8 mouse cellular contexts compared by ENCODE assay signal in genomic region chr4:139611542-139611953, GRCm38 (mm10). TPM values are rescaled to one million over a fixed set of nuclear protein-coding genes. Genes with fewer than 3 reads are reported as not detected.
A peak's percentile ranks its signal among the peaks of the same experiment; 100 is the strongest.
DNase-seq lines count a peak whose midpoint lies in the region; ATAC-seq and TF ChIP-seq lines count a peak whose summit lies in the region.

No protein-coding gene starts in this region.

- peak; percentile 91 for TF ChIP-seq CTCF in liver, adult 2 months (IDR thresholded peaks at IDR 0.05; ENCODE audit: low read depth, low read length)

- no peaks in the 10 kb centered on the region for H3K27me3 ChIP-seq in embryonic facial prominence, embryonic 11.5 days (ENCODE audit: control insufficient read depth, insufficient read depth, low read length)
- H3K27me3 ChIP-seq in heart, embryonic 10.5 days (ENCODE audit: insufficient read depth, poor library complexity, severe bottlenecking) = no peaks in the 10 kb centered on the region
- no peaks in the 10 kb centered on the region for H3K27me3 ChIP-seq in kidney, embryonic 14.5 days (ENCODE audit: control insufficient read depth, insufficient read depth, low read length)
- H3K27me3 ChIP-seq in liver, adult 2 months (ENCODE audit: control insufficient read depth, insufficient read depth, low read length) = no peaks in the 10 kb centered on the region

- H3K79me2 ChIP-seq in liver, adult 2 months (ENCODE audit: control insufficient read depth, insufficient read depth, low read length) = peaks cover 4% of the 10 kb centered on the region; the same call in 1 of the 2 replicates

- 4% methylated on average over 10 of the region's 10 CpGs for WGBS in embryonic facial prominence, embryonic 11.5 days
- WGBS in heart, embryonic 10.5 days = 3% methylated on average over 10 of the region's 10 CpGs
- WGBS in kidney, embryonic 14.5 days = 6% methylated on average over 10 of the region's 10 CpGs
- WGBS in liver, adult 2 months = 24% methylated on average over 10 of the region's 10 CpGs

- peaks cover 3% of the 10 kb centered on the region; the same call in 1 of the 2 replicates for H3K36me3 ChIP-seq in embryonic facial prominence, embryonic 11.5 days (replicated peaks; ENCODE audit: control insufficient read depth, insufficient read depth, low read depth, low read length)
- peaks cover 60% of the 10 kb centered on the region for H3K36me3 ChIP-seq in heart, embryonic 10.5 days
- H3K36me3 ChIP-seq in kidney, embryonic 14.5 days (ENCODE audit: control insufficient read depth, insufficient read depth, low read length) = peaks cover 52% of the 10 kb centered on the region
- peaks cover 20% of the 10 kb centered on the region for H3K36me3 ChIP-seq in liver, adult 2 months (ENCODE audit: control insufficient read depth, insufficient read depth, low read length)

- H3K9ac ChIP-seq in embryonic facial prominence, embryonic 11.5 days (replicated peaks; ENCODE audit: low read length) = no peak overlapping the region
- H3K9ac ChIP-seq in kidney, embryonic 14.5 days (ENCODE audit: low read depth, low read length) = no peak overlapping the region
- H3K9ac ChIP-seq in liver, adult 2 months (ENCODE audit: low read depth, low read length) = no peak overlapping the region

- peak overlapping the region; percentile 14; the same call in 1 of the 2 replicates for H3K4me2 ChIP-seq in embryonic facial prominence, embryonic 11.5 days (ENCODE audit: low read depth, low read length)
- H3K4me2 ChIP-seq in kidney, embryonic 14.5 days (replicated peaks; ENCODE audit: low read depth, low read length) = peak overlapping the region; percentile 33

- DNase-seq in 416B (ENCODE audit: low read depth) = peak; percentile 76
- peak; percentile 90 for DNase-seq in adrenal gland, postnatal 10 days
- DNase-seq in embryonic facial prominence, embryonic 11.5 days (ENCODE audit: low spot score) = peak; percentile 86
- DNase-seq in heart, embryonic 10.5 days (ENCODE audit: low spot score) = peak; percentile 92
- DNase-seq in liver, adult 2 months (ENCODE audit: extremely low read depth, low read depth, low spot score) = peak; percentile 43
- peak; percentile 89 for DNase-seq in naive thymus-derived CD4-positive, alpha-beta T cell, adult 2 months (ENCODE audit: low read depth)
- DNase-seq in spleen, postnatal 36 days (ENCODE audit: low spot score in 2 of 2) = peak; percentile 44 to 60

- no peak overlapping the region for H3K27ac ChIP-seq in embryonic facial prominence, embryonic 11.5 days (replicated peaks; ENCODE audit: low read depth, low read length)
- peak overlapping the region; percentile 29; the same call in 1 of the 2 replicates for H3K27ac ChIP-seq in heart, embryonic 10.5 days
- H3K27ac ChIP-seq in kidney, embryonic 14.5 days (ENCODE audit: low read depth, low read length) = no peak overlapping the region
- H3K27ac ChIP-seq in liver, adult 2 months (replicated peaks; ENCODE audit: insufficient read depth, low read depth, low read length) = no peak overlapping the region

- H3K9me3 ChIP-seq in embryonic facial prominence, embryonic 11.5 days (replicated peaks; ENCODE audit: control insufficient read depth, low read length) = no peaks in the 10 kb centered on the region
- H3K9me3 ChIP-seq in heart, embryonic 10.5 days = 0 out of 2 replicates have a peak, but pooled peaks cover 5% of the 10 kb centered on the region
- H3K9me3 ChIP-seq in kidney, embryonic 14.5 days (ENCODE audit: control insufficient read depth, low read length) = no peaks in the 10 kb centered on the region

- ATAC-seq in embryonic facial prominence, embryonic 11.5 days (replicated peaks; ENCODE audit: insufficient number of reproducible peaks, low FRiP score, low TSS enrichment, low read depth) = peak; percentile 53; the same call in 1 of the 2 replicates
- ATAC-seq in kidney, embryonic 14.5 days (ENCODE audit: low FRiP score, low TSS enrichment) = peak; percentile 87

- no peaks in the 10 kb centered on the region for H3K4me1 ChIP-seq in embryonic facial prominence, embryonic 11.5 days (ENCODE audit: control insufficient read depth, insufficient read depth, low read length)
- H3K4me1 ChIP-seq in heart, embryonic 10.5 days = peaks cover 21% of the 10 kb centered on the region
- 0 out of 2 replicates have a peak, but pooled peaks cover 6% of the 10 kb centered on the region for H3K4me1 ChIP-seq in kidney, embryonic 14.5 days (ENCODE audit: control insufficient read depth, insufficient read depth, low read length)
- H3K4me1 ChIP-seq in liver, adult 2 months (ENCODE audit: control insufficient read depth, insufficient read depth, low read length) = no peaks in the 10 kb centered on the region; the same call in 1 of the 2 replicates

- no peak overlapping the region for H3K4me3 ChIP-seq in embryonic facial prominence, embryonic 11.5 days (ENCODE audit: low read depth, low read length)
- H3K4me3 ChIP-seq in heart, embryonic 10.5 days = 0 out of 2 replicates have a peak overlapping the region, but pooled peaks have one; percentile 24
- H3K4me3 ChIP-seq in kidney, embryonic 14.5 days (ENCODE audit: low read length) = no peak overlapping the region
- no peak overlapping the region for H3K4me3 ChIP-seq in liver, adult 2 months (ENCODE audit: insufficient read depth, low read depth, low read length)

- no peak for TF ChIP-seq POLR2A in liver, adult 2 months (IDR thresholded peaks at IDR 0.05; ENCODE audit: extremely low read depth, insufficient read depth, low read length)

RNA-seq across cellular contexts. Expression of gene Gm21969, which starts 8.6 kb away (rescaled TPM):
- not detected for total RNA-seq in adrenal gland, postnatal 10 days (2021)
- not detected in 2 replicates for polyA plus RNA-seq in embryonic facial prominence, embryonic 11.5 days (2014; fragmentation: Nextera tagmentation; extraction: Ambion mirVana)
- polyA plus RNA-seq in heart, embryonic 10.5 days (2016; fragmentation: Nextera tagmentation; extraction: Ambion mirVana) = not detected in 2 replicates
- not detected in 2 replicates for polyA plus RNA-seq in kidney, embryonic 14.5 days (2014; fragmentation: Nextera tagmentation; extraction: Ambion mirVana)
- total RNA-seq in liver, adult 2 months (2014; rRNA removed) = 0.09 and 0.27 TPM in 2 replicates
- 0.11 and 0.14 TPM in 2 replicates for polyA plus RNA-seq in liver, adult 2 months (2012; rRNA removed)

RNA-seq across cellular contexts. Expression of gene Aldh4a1, which starts 11.1 kb away (rescaled TPM):
- 10 to 100 TPM; 62.7 to 84.6 TPM for total RNA-seq in adrenal gland, postnatal 10 days (2021)
- polyA plus RNA-seq in embryonic facial prominence, embryonic 11.5 days (2014; fragmentation: Nextera tagmentation; extraction: Ambion mirVana) = 13.1 and 14.7 TPM in 2 replicates
- polyA plus RNA-seq in heart, embryonic 10.5 days (2016; fragmentation: Nextera tagmentation; extraction: Ambion mirVana) = 28.0 and 28.3 TPM in 2 replicates
- polyA plus RNA-seq in kidney, embryonic 14.5 days (2014; fragmentation: Nextera tagmentation; extraction: Ambion mirVana) = 31.3 and 37.3 TPM in 2 replicates
- 288 and 375 TPM in 2 replicates for total RNA-seq in liver, adult 2 months (2014; rRNA removed)
- 557 and 601 TPM in 2 replicates for polyA plus RNA-seq in liver, adult 2 months (2012; rRNA removed)

RNA-seq across cellular contexts. Expression of gene Tas1r2, which starts 41.8 kb away (rescaled TPM):
- total RNA-seq in adrenal gland, postnatal 10 days (2021) = not detected
- polyA plus RNA-seq in embryonic facial prominence, embryonic 11.5 days (2014; fragmentation: Nextera tagmentation; extraction: Ambion mirVana) = not detected in 2 replicates
- polyA plus RNA-seq in heart, embryonic 10.5 days (2016; fragmentation: Nextera tagmentation; extraction: Ambion mirVana) = not detected in 2 replicates
- not detected in 2 replicates for polyA plus RNA-seq in kidney, embryonic 14.5 days (2014; fragmentation: Nextera tagmentation; extraction: Ambion mirVana)
- total RNA-seq in liver, adult 2 months (2014; rRNA removed) = not detected in 2 replicates
- polyA plus RNA-seq in liver, adult 2 months (2012; rRNA removed) = 0.05 TPM in 1 of 2 replicates, not detected in the other

Comparison
In these comparisons a context has a peak if more than half of its experiments do, and no peak if none do; other contexts are left out.
1. RNA of gene Aldh4a1, which starts 11.1 kb away (polyA plus RNA-seq): 557 to 601 TPM in liver, adult 2 months; 31.3 to 37.3 TPM in kidney, embryonic 14.5 days, 28.0 to 28.3 TPM in heart, embryonic 10.5 days and 13.1 to 14.7 TPM in embryonic facial prominence, embryonic 11.5 days; every median in the first group is over 10 times any median in the second.
2. Peak in every context shown above with its lines, with median percentiles within 50 percentile points of each other: DNase-seq.